Mouse (Mus musculus): ENCODE measurements at regions not wholly inside any gene's neighbourhood (a gene's known extent, or its start where the extent isn't known, plus 50 kb on each side); places are given as distances from the start of the nearest gene placed in this dataset.

GRCm38 (mm10) chr4:91180241-91181096 lies 220.1 kb downstream of the Elavl2 start:
- DNase-seq (ENCODE audit: low read depth, low spot score): no peak

DNA sequence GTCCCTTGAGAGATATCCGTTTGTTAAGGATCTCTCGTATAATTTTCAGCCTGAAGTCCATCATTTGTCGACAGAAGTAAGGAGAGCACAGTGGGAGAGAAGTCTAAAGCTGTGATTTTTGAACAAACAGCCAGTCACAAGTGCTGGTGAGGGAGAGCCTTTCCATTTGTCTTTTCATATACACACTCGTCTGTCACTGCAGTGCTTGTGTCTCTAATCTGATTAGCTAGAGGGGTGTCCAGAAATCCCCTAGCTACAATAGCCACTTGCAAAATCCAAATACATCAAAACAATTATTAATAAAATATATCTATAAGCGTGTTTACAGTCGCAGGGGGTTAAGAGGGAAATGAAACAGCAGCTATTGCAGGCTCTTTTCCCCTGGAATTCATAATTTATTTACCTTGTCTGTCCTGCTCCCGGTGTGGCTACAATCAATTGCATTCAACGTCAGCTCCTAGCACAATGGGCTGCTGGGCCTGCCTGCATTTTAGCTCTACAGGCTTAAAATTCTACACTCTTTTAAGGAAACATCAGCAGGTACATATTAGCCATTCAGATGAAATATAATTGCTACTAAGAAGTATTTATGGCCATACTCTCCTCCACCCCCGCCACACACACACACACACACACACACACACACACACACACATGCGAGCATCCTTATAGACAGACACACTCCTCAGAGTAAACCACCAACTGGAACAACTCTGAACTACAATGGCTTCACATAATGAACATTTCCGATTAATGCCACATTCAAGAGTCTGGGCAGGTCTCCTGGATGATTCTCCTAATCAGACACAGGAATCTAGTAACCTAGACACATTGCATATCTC lies 236.1 kb downstream of the Elavl2 start:
- no peak for DNase-seq (ENCODE audit: low read depth, low spot score)

DNA sequence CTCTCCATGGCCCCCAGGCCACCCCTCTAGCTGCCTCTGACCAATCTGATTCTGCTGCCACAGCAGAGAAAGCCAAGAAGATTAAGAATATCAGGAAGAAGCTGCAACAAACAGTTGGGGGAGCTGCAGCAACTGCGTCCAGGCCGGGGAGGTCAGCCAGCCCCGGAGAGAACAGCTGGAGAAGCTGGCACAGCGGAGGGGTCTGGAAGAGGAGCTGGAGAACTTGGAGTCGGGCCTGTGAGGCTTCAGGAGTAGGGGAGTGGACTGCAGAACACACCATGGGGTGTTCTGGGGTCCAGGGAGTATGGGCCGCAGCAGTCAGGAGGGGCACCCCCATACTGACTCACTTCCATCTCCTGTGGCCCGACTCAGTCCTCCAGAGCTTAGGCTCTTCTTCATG lies 243.5 kb downstream of the Elavl2 start:
- no peak for DNase-seq (ENCODE audit: low read depth, low spot score)

- DNase-seq (ENCODE audit: low read depth, low spot score): no peak
Measured at GRCm38 (mm10) chr4:91144666-91145065, 255.9 kb downstream of the Elavl2 start.

- DNase-seq (ENCODE audit: low read depth, low spot score): no peak
Measured at GRCm38 (mm10) chr4:91143906-91144305, 256.7 kb downstream of the Elavl2 start.

DNA sequence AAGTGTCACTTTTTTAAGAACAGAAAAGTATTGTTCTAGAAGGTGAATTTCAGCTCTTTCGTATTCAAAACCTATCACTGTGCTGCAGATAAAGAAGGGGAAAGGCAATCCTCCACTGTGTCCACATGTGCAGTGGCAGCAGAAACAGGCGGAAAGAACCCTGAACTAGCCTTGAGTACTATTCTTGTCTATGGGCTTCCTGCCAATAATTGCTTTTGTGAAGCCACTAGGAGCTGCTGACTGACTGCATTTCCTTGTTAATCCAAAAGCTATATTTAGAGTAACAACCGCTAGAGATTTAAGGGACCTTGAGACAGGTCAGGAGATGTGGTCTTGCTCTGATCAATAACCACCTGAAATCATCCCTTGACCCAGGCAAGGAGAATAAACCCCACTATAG lies 265.3 kb downstream of the Elavl2 start:
- no peak for DNase-seq (ENCODE audit: low read depth, low spot score)

- peak; percentile 34 for DNase-seq (ENCODE audit: low read depth, low spot score)
Measured at GRCm38 (mm10) chr4:91132266-91132665, 268.3 kb downstream of the Elavl2 start.

- no peak for DNase-seq (ENCODE audit: low read depth, low spot score)
Measured at GRCm38 (mm10) chr4:91120277-91120676, 280.3 kb downstream of the Elavl2 start.

DNA sequence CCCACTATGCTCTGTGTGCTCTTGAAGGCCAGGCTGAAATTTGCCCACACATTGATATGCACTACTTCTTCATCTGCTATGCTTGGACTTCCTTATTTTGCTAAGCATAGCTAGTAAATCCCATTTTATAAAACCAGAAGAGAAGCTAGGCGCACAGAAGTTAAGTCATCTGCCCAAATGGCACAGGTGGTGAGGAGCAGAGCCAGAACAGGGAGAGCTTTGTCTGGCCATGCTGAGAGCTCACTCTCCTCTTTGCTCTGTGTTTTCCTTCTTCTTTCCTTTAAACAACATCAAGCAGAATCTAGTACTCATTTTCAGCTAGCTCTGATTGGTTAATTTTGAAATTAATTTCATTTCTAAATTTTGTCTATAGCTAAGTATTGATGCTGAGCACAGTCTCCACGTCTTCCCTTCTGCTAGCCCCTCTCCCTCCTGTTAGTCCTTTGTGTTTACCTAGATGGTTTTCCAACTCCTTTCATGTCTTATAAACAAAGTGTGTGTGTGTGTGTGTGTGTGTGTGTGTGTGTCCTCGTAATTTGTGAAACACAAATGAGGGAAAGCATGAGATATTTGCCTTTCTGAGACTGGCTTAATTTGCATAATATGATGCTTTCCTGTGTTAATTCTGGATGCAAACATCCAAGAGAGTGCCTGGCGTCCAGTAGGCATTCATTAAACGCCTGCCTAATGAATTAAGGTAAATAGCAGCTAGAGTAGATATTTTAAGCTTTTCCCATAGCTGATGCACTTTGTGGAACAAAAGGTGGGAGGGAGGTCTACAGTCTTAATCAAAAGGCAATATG lies 283.6 kb downstream of the Elavl2 start:
- DNase-seq (ENCODE audit: low read depth, low spot score): no peak

DNA sequence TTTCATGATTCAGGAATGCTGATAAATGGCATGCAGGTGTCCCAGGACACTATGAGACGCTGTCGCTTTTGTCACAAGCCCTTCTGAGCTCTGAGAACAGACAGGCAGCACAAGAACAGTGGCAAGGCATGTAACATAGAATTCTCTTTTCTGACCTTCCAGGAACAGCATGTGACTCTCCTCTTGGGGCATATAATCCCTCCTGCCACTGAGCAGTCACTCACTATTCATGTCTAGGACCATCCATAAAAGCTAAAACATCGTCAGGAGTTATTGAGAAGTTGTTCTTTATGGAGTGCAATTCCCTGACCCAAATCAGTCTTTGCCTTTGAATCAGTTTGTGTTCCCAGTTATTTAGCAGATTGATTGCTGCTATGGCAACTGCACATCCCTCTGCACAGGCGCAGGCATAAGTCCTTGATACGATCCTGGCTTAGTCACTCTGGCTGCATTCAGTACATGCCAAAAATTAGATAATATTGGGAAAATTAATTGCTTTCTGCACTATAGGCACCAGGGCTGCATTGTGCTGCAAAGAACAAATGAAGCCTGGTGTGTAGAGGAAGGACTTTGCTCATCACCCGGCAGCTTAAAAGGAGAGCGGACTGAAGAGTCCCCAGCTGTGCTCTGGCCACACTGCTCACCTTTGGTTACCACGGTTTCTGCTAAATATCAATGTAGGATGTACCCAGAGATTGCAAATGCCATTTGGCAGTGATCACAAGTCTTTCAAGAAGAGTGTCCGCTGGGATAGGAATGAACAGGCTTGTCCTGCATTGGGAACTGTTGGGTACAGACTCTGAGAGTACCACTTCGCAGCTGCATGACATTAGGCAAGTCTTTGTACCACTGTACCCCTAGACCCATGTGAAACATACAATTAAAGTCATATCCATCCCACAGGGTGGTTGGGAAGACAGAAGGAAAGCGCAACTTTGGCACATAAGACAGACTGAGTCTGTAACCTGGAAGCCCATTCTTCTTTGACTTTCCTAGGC lies 288.6 kb downstream of the Elavl2 start:
- peak; percentile 38 for DNase-seq (ENCODE audit: low read depth, low spot score)

DNA sequence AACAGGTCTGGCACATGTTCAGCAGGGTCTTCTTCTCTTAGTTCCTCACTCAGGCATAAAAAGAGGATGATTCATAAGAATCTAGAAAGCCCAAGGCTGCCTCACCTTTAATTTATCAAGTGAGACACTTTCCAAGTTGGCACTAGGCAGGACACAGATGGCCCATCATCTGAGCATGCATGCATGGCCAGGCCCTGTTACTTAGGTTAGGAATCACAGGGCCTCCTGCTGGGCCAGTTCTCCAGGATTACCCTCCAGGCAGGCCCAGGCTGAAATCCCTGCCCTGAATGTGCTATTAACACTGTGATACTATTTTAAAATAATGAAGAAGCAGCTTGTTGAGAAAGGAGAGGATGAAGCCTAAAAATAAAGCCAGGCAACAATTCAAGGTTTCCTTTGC lies 304.5 kb downstream of the Elavl2 start:
- DNase-seq (ENCODE audit: low read depth, low spot score): no peak

DNA sequence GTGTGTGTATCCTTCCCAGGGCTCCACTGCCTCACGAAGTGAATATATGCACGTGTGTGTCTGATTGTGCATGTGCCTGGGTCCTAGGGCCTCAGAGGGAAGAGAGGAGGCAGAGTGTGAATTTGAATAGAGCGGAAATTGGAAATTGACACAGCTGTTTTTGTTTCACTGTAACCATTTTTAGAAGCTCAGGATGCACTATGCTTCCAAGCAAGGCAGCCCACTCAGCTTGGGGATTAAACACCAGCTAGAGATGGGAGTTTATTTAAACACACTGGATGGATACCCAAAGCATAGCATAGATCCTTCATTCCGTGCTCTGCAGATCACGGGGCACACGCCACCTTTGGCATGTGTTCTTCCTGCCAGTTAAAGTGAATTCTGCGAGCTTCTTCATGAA lies 306.2 kb downstream of the Elavl2 start:
- peak; percentile 63 for DNase-seq (ENCODE audit: low read depth, low spot score)

- no peak for DNase-seq (ENCODE audit: low read depth, low spot score)
Measured at GRCm38 (mm10) chr4:91093885-91094284, 306.7 kb downstream of the Elavl2 start.

DNA sequence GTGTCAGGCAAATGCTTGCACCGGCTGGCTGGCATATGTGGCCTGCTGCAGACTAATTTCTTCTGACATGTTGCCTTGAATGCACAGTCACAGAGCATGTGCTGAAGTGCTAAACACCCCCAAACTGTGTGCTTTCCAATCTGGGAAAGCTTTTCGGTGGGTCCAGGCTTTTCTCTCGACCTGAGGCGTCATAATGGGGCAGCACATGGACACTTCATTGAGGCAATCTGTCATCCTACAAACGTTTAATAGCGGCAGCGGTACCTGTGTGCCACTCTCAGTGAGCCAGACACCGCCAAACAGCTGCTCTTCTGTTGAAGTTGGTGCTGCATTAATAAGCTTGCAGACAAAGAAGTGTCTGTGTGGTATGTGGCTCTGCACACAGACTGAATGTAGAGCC lies 308.3 kb downstream of the Elavl2 start:
- DNase-seq (ENCODE audit: low read depth, low spot score): no peak

DNA sequence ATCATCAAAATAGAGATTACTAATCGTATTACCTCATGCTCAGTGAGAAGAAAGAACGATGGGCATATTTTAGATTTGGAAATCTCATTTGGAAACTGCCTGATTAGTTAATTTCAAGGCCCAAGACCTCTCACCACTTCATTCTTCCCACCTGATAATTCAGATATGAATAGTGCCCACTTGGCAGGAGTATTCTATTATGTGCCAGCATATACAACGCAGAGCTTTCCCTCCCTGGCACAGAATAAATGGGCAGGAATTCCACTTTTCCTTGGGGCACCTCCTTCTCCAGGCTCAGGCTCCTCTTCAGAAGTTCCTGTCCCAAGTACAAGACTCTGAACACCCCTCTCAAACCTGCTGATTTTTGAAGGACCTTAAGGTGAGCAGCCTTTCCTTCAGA lies 308.7 kb downstream of the Elavl2 start:
- DNase-seq (ENCODE audit: low read depth, low spot score): no peak

DNA sequence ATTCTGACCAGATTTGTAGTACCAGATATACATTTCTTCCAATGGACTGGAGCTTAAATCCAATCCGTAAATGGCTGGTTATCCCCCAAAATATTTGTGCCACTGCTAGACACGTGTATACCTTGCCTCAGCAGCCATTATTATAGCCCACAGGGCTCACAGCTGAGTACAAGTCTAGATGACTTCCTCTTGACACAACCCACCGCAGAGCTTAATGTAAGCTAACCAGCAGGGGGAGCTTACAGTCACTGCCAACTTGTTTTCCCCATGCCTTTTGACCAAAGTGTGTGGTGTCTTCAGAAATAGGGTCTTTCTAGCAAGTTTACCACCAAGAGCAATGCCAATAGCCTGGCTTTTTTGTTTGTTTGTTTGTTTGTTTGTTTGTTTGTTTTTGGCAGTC lies 316.6 kb downstream of the Elavl2 start:
- no peak for DNase-seq (ENCODE audit: low read depth, low spot score)

DNA sequence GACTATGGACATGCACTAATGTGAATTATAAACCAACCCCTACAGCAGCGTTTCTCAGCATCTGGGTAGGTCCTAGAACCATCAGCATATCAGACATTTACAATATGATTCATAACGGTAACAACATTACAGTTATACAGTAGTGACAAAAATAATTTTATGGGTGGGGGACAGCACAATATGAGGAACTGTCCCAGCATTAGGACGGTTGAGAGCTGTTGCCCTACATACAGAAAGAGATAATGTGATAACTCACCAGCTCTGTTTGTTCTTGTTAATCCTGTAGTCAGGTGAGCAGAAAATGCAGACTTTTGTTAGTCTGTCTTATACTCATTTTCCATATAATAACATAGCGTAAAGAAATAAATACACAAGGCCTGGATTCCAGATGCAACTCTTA lies 319.1 kb downstream of the Elavl2 start:
- no peak for DNase-seq (ENCODE audit: low read depth, low spot score)

GRCm38 (mm10) chr4:91080620-91081441 lies 319.8 kb downstream of the Elavl2 start:
- DNase-seq (ENCODE audit: low read depth, low spot score): no peak

DNA sequence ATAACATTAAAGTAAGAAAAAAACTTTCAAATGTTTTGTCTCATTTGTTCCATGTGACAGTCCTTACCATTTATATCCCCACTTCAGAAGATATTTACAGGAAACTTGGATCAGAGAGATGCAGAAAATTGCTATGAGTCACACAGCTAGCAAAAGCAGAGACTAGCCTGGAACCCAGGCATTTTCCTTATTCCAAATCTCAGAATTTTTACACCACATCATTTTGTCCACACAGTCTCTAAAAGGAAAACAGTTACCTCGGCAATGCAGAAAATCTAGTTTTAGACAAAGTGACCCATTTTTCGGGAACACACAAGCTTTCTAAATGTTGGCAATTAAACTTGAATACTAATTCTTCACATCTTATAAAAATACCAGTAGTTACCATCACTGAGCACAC lies 329.3 kb downstream of the Elavl2 start:
- no peak for DNase-seq (ENCODE audit: low read depth, low spot score)

GRCm38 (mm10) chr4:91060933-91061332 lies 339.7 kb downstream of the Elavl2 start:
- no peak for DNase-seq (ENCODE audit: low read depth, low spot score)

Data from telencephalon, adult 2 months (tissue).